Mouse (Mus musculus) megakaryocyte, adult 5-6 weeks (primary cell): ENCODE measurements around the gene Sec23ip. TPM values are rescaled to one million over a fixed set of nuclear protein-coding genes. Genes with fewer than 3 reads are reported as not detected.
"Not testable (repeated sequence)": the region's sequence is repeated elsewhere in the genome, so short reads cannot be mapped to it uniquely, and the experiment has no call there.

Experiments
- ATAC-seq: 2 replicates; pipeline ENCODE4 v1.8.0; 2016; ENCODE audit warnings: mild to moderate bottlenecking, inconsistent platforms; ENCODE audit not compliant: poor library complexity, severe bottlenecking
- total RNA-seq, 2 experiments: library from RNA; stranded (forward) in 1 of 2; stranded (reverse) in 1 of 2; fragments of 153-499, 151-499 nt in 1 of 2; fragments of 221-1000, 200-1000 nt in 1 of 2; gene quantifications; 2 replicates each; pipeline versions ENCODE4 v1.2.3 to v1.2.4; 2015 to 2017

Sec23ip gene
- total RNA-seq (2015) (29.1 and 41.2 TPM in 2 replicates), total RNA-seq (2017) (36.6 and 41.5 TPM in 2 replicates)

DNA sequence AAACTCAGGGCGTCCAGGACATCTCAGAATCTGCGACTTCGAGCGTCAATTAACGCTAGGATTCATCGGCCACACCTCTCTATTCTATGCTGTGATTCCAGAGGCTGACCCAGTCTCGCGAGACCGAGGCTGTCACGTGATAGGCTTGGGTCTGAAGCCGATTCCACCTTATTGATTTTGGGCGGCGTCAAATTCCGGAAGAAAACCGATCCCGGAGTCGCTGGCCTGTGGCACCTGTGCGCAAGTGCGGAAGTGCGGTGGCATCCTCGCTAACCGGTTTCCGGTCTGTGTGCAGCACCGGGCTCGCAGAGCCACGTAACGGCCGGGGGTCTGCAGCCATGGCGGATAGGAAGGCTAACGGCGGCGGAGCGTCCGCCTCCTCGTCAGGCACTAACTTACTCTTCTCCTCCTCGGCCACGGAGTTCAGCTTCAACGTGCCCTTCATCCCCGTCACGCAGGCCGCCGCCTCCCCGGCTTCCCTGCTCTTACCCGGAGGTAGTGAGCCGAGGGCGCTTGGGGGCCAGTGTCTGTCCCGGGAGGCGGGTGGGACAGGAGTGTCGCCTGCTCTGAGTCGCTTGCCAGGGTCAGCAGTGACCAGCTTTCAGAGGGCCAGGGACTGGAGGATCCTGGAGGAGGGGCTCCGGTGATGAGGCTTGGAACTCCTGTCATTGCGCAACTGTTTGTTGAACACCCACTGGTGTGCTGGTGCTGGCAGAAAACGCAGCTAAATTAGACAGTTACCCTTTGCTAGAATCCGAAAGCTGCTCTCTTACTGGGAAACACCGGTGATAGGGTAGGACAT is at the start of gene Sec23ip:
Gene Sec23ip, plus strand, starts transcription at position 260 of the 802 bp plus-strand sequence.
- ATAC-seq = peak; percentile 85

GRCm38 (mm10) chr7:128699959-128700358 is 44.8 kb upstream of the Sec23ip start:
- ATAC-seq = not testable (repeated sequence)

- peak; percentile 96 for ATAC-seq
Observed at GRCm38 (mm10) chr7:128705735-128706134, 39.0 kb upstream of the Sec23ip start.

DNA sequence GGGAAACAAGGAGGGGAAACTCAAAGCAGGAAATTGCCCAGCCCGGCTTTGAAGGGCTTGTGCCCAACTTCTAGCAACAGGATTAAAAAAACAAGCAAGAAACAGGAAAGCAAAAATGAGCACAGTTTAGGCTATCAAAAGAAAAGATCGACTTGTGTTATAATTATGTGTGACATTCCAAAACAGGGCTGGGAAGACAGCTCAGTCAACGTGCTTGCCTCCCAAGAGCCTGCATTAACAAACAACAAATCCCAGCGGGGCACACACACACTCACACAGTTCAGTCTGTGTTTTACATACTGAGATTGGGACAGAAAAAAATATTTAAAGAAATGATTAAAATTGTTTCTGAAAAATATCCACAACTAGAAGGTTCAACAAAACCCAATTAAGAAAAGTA is 26.8 kb upstream of the Sec23ip start:
- ATAC-seq = no peak

DNA sequence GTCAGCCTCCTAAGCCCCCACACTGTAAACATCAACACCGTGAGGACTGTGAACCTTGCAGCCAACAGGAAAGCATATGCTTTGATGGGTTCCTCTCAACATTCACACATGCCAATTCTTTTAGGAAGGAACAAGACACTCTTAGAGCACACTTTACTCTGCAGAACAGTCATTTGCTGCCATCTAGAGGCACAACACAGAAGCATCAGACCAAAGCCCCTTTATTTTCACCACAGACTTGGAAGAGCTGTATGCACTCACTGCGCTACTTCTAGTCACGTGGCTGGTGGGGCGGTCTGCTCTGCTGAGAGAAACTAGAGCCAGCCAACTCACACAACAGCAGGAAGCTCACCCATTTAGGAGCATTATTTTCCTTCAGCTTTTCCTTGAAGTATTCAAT is 20.0 kb upstream of the Sec23ip start:
- ATAC-seq = peak; percentile 85

DNA sequence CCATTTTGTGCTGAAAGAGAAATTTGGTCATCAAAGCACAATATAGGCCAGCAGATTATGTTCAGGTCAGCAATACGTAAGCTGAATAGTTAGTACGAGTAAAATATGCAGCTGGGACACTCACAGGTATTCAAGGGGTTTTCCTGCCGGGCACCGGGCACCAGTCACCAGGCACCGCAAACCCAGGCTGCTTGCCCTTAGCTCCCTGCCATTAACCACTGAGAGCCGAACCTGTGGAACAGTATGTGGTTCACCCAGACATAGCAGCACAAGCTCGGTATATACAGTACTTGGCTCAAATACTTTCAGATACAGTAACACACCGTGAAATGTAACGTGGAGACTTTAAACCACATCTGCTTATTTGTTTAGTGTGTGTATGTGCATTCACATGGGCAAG is 19.6 kb upstream of the Sec23ip start:
- no peak for ATAC-seq

DNA sequence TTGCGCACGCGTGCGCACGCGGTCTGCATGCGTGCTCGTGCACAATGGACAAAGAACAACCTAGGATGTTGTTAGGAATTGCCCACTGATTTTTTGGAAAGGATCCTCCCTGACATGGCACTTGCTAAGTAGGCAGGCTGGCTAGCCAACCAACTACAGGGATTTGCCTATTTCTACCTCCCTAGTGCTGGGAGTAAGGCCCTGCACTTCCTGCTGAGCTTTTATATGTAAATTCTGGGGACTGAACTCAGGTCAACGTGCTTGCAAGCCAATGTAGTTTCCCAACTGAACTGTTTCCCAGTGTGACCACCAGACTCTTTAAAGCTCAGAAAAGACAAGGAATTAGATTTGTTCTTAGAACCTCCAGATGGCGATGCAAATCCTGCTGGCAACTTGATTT is 17.7 kb upstream of the Sec23ip start:
- ATAC-seq = no peak

DNA sequence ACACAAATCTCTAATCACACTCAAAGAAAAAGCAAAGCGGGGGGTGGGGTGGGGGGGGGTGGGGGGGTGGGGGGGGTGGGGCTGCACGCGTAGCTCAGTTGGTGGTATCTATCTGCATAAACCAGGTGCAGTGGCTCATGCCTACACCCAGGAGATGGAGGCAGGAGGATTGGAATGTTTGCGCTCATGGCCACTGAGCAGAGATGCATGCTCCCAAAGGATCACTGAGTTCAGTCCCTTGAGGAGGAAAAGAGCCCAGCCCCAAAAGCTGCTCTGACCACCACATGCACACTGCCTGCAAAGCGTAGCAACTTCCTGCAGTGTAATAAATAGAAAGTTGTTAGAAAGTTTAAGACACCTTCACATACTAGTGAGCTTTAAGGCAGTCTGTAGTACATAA is 17.0 kb upstream of the Sec23ip start:
- no peak for ATAC-seq

GRCm38 (mm10) chr7:128728738-128729137 is 16.0 kb upstream of the Sec23ip start:
- ATAC-seq = peak; percentile 72

- ATAC-seq = no peak
Observed at GRCm38 (mm10) chr7:128731585-128731984, 13.2 kb upstream of the Sec23ip start.

DNA sequence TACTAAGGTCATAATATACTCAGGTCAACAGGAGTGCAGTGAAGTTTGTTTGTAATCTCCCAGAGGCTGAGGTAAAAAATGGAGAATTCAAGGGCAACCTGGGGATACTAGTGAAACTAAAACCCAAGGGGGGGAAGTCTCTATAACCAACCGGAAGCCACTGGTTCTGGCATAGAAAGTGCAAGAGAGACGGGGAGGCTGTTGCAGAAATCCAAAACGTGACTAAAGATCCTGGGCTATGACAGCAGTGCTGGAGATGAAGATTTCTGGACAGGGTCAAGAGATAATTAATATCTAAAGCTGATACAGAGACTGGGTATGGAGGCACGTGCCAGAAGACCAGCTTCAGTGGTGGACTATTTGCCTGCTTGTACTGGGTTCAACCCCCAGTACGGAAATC is 6.7 kb upstream of the Sec23ip start:
- peak; percentile 39; the same call in 1 of the 2 replicates for ATAC-seq

DNA sequence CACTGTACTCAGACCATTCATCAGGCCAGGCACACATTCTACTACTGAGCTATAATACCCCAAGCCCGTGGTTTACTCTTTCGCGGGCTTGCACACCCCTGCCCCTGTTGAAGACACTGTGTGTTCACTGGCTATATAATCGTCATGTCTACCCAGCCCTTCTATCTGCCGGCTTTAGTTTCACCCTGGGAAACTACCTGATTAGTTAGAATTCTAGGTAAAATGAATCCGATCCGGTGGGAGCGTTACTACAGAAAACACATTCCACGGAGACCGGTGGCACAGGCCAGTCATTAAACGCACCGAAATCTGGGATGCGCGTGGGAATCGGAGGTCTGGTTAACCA is 5.7 kb upstream of the Sec23ip start:
- ATAC-seq = no peak

DNA sequence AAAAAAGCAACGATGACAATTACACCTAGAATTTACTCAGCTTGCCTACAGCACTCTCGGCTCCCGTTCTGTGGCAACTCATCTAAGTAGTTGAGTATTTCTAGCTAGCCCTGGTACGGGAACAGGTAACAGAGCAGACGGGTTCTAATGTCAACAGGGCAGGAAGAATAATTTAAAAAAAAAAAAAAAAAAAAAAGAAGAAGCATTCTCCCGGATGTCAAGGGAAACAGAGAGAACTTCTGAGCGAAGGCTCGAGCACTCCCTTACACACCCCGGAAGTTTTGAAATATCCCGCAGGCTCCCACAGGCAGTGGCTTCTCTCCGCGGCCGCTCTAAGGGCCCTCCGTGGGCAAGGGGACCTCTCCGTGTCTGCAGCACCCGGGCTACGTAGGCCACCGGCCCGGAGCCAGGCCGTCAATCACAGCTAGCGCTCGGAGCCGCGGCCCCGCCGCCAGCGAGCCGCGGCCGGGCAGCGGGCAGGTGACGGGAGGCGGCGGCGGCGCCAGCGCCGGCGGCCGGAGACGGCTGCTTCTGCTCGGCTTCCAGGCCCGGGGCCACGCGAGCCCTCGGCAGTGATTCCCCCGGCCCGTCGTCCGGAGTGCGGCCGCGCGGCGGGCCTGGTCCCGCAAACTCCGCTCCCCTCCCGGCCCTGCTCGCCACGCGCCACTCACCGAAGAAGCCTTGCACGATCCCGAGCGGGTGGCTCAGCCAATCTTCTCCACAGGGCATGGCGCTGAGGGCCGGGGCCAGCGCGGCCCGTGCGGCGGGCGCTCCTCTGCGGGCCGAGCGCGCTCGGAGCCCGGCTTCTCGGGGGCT is 5.1 kb upstream of the Sec23ip start:
- ATAC-seq = peak; percentile 71

DNA sequence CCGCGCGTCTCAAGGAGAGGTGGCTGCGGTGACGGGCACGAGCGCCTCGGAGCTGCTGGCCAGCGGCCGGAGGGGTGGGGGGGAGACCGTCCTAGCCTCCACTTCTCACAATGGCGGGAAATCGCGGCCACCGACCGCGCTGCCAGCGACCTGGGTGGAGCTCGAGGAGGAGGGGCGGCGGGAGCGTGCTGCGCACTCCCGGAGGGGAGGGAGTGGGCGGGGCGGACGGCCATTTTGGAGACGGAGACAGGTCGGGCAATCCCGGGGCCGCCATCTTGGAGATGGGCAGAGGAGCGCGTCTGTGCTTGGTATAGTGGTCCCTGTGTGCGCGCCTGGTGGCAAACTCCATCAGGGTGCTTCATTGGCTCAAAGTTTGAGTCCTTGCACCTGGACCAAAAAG is 4.4 kb upstream of the Sec23ip start, which contains the start of gene Mcmbp:
Gene Mcmbp, minus strand, starts transcription at position 162 of the 400 bp plus-strand sequence.
- ATAC-seq = peak; percentile 74

DNA sequence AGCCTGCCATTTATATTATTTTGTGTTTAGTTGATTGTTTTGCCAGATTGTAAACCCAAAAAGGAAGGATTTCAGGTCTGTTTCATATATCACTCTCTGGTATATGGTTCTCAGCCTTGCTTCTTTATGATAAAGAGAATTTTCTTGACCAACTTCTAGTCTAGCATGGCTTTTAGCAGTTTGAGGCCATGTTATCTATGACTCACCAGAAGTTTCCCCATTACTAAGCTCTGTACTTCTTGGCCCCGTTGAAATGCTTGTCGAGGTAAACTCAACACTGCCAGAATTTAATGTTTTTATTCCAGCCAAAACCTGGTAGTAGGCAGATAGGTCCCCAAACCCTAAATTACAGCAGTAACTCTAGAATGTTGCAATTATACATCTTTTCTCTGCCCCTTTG is 845 bp upstream of the Sec23ip start:
- ATAC-seq = no peak

- no peak for ATAC-seq
Observed at GRCm38 (mm10) chr7:128746151-128746550, 1.4 kb downstream of the Sec23ip start.

GRCm38 (mm10) chr7:128748758-128749157 is 4.0 kb downstream of the Sec23ip start:
- no peak for ATAC-seq

GRCm38 (mm10) chr7:128750296-128750695 is 5.6 kb downstream of the Sec23ip start:
- ATAC-seq = no peak

DNA sequence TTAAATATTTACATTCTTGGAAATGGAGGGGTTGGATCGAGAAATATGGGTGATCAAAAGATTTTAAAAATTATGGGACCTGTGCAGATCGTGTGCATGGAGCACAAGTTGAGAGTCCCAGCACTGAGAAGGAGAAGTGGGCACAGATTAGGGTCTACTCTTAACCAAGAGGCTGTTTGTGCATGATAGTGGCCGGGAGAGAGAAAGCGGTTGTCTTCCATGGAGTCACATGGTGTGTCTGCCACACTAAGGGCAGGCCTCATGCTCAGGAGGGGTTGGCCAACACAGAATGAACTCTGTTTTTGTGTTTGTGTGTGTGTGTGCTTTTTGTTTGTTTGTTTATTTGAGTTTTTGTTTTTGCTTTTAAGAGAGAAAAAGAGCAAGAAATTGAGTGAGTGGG is 7.3 kb downstream of the Sec23ip start:
- ATAC-seq = no peak

- ATAC-seq = no peak
Observed at GRCm38 (mm10) chr7:128755396-128755795, 10.7 kb downstream of the Sec23ip start.

- ATAC-seq = no peak
Observed at GRCm38 (mm10) chr7:128758948-128759347, 14.2 kb downstream of the Sec23ip start.

DNA sequence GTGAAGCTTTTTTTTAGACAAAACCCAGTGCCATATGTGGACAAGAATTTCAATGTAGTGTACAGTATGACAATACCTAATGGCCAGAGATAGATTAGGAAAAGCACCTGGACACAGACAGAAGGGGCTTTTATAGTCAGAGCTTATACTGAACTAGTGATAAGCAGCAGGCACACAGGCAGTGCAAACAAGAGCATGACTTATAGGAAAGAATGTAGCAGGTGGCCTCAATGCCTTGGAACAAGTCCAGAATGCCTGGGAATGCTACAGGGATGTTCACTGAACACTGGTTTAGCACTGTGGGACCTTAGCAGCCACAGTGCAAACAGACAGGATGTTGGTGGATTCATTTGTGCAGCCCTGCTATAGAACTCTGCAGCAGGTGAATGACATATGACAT is 22.0 kb downstream of the Sec23ip start:
- no peak for ATAC-seq
